Mouse (Mus musculus) intestine, embryonic 16.5 days (tissue): ENCODE results near the gene Dlgap5. TPM values are rescaled to one million over a fixed set of nuclear protein-coding genes. Genes with fewer than 3 reads are reported as not detected.

Experiments used
- ATAC-seq: fragments of 200-750 bp; cut with Nextera tagmentation; 2 replicates; pipeline ENCODE4 v1.8.0; 2017; ENCODE audit warnings: moderate TSS enrichment, moderate library complexity
- H3K27ac ChIP-seq: fragments of 300-500 bp; sonication (generic); 2 replicates; pipeline ENCODE4 v1.5.1; 2014; ENCODE audit warnings: mild to moderate bottlenecking, low read length
- H3K27me3 ChIP-seq: fragments of 300-500 bp; sonication (generic); replicated peaks from 2 replicates; pipeline ENCODE4 v1.6.1; 2014; ENCODE audit warnings: low read length, control low read depth, mixed read lengths; ENCODE audit not compliant: control insufficient read depth, insufficient read depth
- H3K36me3 ChIP-seq: fragments of 300-500 bp; sonication (generic); 2 replicates; pipeline ENCODE4 v1.6.1; 2014; ENCODE audit warnings: low read length, control low read depth; ENCODE audit not compliant: control insufficient read depth, insufficient read depth
- H3K4me1 ChIP-seq: fragments of 300-500 bp; sonication (generic); 2 replicates; pipeline ENCODE4 v1.6.1; 2014; ENCODE audit warnings: low read length, control low read depth, mixed read lengths; ENCODE audit not compliant: control insufficient read depth, insufficient read depth
- H3K4me2 ChIP-seq: fragments of 300-500 bp; sonication (generic); 2 replicates; pipeline ENCODE4 v1.6.1; 2014; ENCODE audit warnings: low read depth, low read length, control low read depth
- H3K4me3 ChIP-seq: fragments of 300-500 bp; sonication (generic); 2 replicates; pipeline ENCODE4 v1.5.1; 2014; ENCODE audit warnings: mild to moderate bottlenecking, low read length
- H3K9ac ChIP-seq: fragments of 300-500 bp; sonication (generic); 2 replicates; pipeline ENCODE4 v1.6.1; 2014; ENCODE audit warnings: low read depth, low read length
- H3K9me3 ChIP-seq: fragments of 300-500 bp; sonication (generic); 2 replicates; pipeline ENCODE4 v1.6.1; 2016; ENCODE audit warnings: low read length, control low read depth; ENCODE audit not compliant: control insufficient read depth
- WGBS: fragments of 180-500 bp; shearing (Covaris S2); extraction: QIAGEN DNeasy Blood & Tissue Kit; methylation state at CpG from one replicate; pipeline ENCODE4 v1.1.7; 2014; 5-methylcytosine and 5-hydroxymethylcytosine counted together
- polyA plus RNA-seq: library from polyadenylated mRNA; unstranded; fragments of >200 nt; fragmentation: Nextera tagmentation; extraction: Ambion mirVana; gene quantifications from 2 replicates; pipeline ENCODE4 v1.2.1, GENCODE M21; 2015

Gene Dlgap5
- polyA plus RNA-seq, 1 experiment from 2014 or later = 33.9 TPM

DNA sequence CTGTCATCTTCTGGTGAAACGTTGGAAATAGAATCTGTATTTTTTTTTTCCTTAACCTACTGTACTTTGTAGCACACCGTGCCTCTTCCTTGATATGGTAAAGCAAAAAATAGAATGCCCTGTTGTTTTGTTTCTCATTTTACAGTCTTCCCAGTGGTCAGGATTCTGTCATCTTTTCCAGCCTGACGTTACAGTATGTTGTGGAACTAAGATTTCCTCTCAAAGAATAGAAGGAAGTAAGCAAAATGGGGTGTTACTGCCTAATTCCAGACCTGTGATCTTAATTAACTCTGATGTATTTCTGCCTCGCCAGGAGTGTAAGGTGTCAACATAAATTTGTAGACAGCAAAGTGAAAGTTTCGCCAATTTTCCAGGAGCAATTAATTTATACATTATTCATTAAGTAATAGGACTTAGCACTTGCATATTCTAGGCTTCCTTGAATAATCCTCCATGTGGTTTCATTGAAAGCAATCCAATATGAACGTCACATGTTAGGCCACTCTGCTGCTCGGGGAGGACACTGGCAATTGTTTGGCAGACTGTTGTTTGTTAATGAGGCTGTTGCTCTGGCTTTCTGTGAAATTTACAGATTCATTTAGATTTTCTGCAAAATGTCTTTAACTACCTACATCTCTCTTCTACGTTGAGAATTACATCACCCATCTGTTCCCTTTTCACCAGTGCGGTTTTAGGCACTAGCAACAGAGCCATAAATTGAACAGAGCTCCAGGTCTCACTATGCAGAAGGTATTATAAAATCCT is 27.3 kb upstream of the Dlgap5 start:
- H3K9ac ChIP-seq = no peak overlapping the region
- no peaks in the 10 kb centered on the region for H3K27me3 ChIP-seq
- no peaks in the 10 kb centered on the region for H3K36me3 ChIP-seq
- no peak for ATAC-seq
- WGBS = 64% methylated on average over 9 of the region's 9 CpGs
- no peaks in the 10 kb centered on the region for H3K9me3 ChIP-seq
- H3K4me3 ChIP-seq = no peak overlapping the region
- H3K4me2 ChIP-seq = no peak overlapping the region
- H3K27ac ChIP-seq = no peak overlapping the region
- H3K4me1 ChIP-seq = no peaks in the 10 kb centered on the region

DNA sequence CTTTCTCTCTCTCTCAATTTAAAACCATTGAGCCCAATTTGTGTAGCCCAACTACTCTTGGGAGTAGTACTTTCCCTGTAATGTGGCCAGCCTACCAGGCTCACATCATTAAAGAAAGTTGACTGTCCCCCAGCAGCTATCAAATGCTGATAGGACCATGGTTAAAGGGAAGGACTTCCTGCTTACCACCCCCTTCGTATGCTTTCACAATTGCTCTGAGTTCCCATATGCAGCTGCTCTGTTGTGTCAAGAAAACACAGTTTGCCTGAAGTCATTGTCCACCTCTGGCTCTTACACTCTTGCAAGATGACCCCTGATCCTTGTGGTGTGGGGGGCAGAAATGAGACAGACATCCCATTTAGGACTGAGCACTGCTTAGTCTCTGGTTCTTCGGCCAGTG is 26.7 kb upstream of the Dlgap5 start:
- Histone ChIP-seq H3K36me3 (no peaks in the 10 kb centered on the region), H3K27ac (no peak overlapping the region), H3K4me3 (no peak overlapping the region), H3K4me2 (no peak overlapping the region), H3K27me3 (no peaks in the 10 kb centered on the region), H3K4me1 (no peaks in the 10 kb centered on the region), H3K9ac (no peak overlapping the region), H3K9me3 (peaks cover under 1% of the 10 kb centered on the region; the same call in 1 of the 2 replicates)
- WGBS = 69% methylated on average over 2 of the region's 2 CpGs
- no peak for ATAC-seq

DNA sequence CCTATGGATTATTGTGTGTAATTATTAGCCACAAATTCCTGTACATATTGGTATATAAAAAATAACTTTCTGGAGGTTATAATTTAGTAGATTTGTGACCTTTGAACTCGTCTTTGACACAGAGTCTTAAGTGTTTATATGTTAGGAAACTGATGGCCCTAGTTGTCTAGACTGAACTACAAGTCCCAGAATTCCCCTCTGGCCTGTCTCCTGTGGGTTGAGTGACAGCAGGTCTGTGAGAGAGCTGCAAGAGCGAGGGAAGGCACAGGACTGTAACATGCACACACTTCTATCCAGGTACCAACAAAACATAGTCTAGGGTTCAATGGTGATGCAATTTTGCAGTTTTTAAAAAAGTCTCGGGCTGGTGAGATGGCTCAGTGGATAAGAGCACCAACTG is 20.7 kb upstream of the Dlgap5 start:
- Histone ChIP-seq H3K4me1 (no peaks in the 10 kb centered on the region), H3K4me3 (no peak overlapping the region), H3K9ac (no peak overlapping the region), H3K27ac (no peak overlapping the region), H3K9me3 (peaks cover 2% of the 10 kb centered on the region; the same call in 1 of the 2 replicates), H3K4me2 (no peak overlapping the region), H3K27me3 (no peaks in the 10 kb centered on the region), H3K36me3 (no peaks in the 10 kb centered on the region)
- no peak for ATAC-seq
- WGBS = 74% methylated on average over 3 of the region's 3 CpGs

DNA sequence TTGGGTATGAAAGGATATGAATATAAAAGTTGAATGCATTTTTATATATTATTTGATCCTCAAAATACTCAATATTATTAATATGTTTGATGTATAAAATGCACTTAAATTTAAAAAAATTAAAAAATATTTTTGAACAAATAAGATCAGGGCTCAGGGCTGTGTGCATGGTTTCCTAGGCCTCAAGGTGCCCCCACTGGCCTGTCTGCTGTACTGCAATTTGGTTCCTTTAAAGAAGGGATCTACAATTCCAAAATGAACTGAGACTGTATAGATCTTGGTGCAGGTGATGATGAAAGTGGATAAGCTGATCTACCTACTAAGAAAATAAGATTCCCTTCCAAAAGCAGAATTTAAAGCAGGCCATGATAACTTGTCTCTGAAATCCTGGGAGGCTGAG is 14.8 kb upstream of the Dlgap5 start:
- Histone ChIP-seq H3K4me1 (no peaks in the 10 kb centered on the region), H3K9me3 (no peaks in the 10 kb centered on the region), H3K9ac (no peak overlapping the region), H3K27me3 (no peaks in the 10 kb centered on the region), H3K4me2 (no peak overlapping the region), H3K4me3 (no peak overlapping the region), H3K36me3 (no peaks in the 10 kb centered on the region), H3K27ac (no peak overlapping the region)
- ATAC-seq = no peak

DNA sequence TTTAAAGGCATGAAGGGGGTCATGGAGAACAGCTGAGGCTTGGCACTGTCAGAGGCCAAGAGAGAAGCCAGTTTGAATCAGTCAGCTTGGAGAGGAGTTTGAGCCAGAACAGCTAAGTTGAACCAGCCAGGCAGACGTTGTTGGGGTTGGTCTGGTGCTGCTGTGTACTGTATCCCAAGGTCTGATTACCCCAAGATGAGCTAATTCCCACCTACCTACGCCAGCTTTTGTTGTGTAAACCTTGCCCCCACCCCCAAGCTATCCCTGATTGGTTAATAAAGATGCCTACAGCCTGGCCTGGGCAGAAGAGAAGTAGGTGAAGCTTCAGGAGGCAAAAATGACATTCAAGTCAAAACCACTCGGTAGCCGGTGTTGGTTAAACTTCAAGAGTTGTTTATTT is 4.3 kb upstream of the Dlgap5 start:
- Histone ChIP-seq H3K9me3 (no peaks in the 10 kb centered on the region), H3K9ac (no peak overlapping the region), H3K27me3 (no peaks in the 10 kb centered on the region), H3K36me3 (no peaks in the 10 kb centered on the region), H3K4me1 (peaks cover 3% of the 10 kb centered on the region), H3K27ac (no peak overlapping the region), H3K4me2 (no peak overlapping the region), H3K4me3 (no peak overlapping the region)
- WGBS = 67% methylated on average over 4 of the region's 4 CpGs
- ATAC-seq = no peak

DNA sequence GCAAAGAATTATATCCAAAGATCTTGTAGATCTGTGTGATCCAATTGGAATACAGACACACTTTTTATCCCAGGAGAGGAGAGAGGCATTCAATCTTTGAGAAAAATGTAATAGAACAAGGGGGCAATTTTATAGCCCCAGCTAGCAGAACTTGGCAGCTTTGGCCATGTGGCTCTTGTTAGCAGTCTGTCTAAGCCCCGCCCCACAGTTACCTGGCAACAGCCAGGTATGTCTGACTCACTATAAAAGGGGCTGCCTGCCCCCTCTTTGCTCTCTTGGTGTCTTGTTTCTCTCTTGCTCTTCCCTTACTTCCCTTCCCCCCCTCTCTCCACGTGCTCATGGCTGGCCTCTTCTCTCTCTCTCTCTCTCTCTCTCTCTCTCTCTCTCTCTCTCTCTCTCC is 3.4 kb upstream of the Dlgap5 start:
- Histone ChIP-seq H3K9me3 (no peaks in the 10 kb centered on the region), H3K4me2 (no peak overlapping the region), H3K4me1 (peaks cover 11% of the 10 kb centered on the region), H3K4me3 (no peak overlapping the region), H3K36me3 (no peaks in the 10 kb centered on the region), H3K9ac (no peak overlapping the region), H3K27ac (no peak overlapping the region), H3K27me3 (no peaks in the 10 kb centered on the region)
- no peak for ATAC-seq
- 42% methylated on average over 2 of the region's 2 CpGs for WGBS

DNA sequence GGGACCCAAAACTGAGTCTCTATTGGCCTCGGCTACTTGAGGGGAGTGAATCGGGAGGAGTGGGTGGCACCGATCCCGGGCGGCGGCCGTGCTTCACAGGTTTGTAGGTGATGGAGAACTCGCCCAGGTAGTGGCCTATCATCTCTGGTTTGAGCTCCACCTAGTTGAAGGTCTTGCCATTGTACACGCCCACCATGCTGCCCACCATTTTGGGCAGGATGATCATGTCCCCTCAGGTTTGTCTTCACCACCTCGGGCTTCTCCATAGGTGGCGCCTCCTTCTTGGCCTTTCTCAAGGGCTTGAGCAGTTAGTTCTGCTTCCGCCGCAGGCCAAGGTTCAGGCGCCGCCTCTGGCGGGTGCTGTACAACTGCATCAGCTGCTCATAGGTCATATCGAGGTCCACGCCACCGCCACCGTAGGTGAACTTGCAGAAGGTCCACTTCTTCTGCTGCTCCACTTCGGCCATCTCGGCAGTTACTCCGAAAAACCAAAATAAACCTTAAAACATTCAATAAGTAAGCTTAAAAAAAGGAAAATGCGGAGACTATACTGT is 1.6 kb upstream of the Dlgap5 start:
- H3K4me1 ChIP-seq = peaks cover 11% of the 10 kb centered on the region
- H3K4me2 ChIP-seq = no peak overlapping the region
- no peaks in the 10 kb centered on the region for H3K36me3 ChIP-seq
- ATAC-seq = no peak
- no peaks in the 10 kb centered on the region for H3K9me3 ChIP-seq
- 91% methylated on average over 24 of the region's 24 CpGs for WGBS
- H3K27me3 ChIP-seq = no peaks in the 10 kb centered on the region
- H3K4me3 ChIP-seq = no peak overlapping the region
- no peak overlapping the region for H3K27ac ChIP-seq
- no peak overlapping the region for H3K9ac ChIP-seq

DNA sequence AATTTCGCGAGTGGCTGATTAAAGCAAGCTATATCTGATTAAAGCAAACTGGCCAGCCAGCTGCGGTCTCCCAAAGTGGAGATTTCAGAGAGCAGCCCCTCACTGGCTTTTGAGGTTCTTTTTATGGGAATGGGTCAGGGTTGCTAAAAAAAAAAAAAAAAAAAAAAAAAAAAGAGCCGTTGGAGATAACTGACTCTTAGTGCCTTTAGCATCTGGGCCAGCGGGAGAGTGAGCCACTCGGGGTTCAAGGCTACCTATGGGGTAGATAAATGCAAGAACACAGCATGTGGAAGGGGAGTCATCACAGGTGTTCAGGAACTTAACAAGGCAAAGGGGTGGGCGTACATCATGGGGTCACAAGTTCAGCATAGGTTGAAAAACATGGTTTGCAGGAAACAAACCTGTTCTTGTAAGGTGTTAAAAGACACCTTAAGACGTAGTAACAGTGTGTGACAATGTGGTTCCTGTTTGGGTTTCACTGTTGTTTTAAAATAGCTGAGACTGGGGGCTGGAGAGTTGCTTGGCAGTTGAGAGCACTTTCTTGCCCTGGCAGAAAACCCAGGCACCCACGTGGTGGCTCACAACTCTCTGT is 923 bp upstream of the Dlgap5 start:
- H3K9ac ChIP-seq = no peak overlapping the region
- ATAC-seq = no peak
- H3K4me1 ChIP-seq = peaks cover 11% of the 10 kb centered on the region
- H3K4me3 ChIP-seq = no peak overlapping the region
- WGBS = 79% methylated on average over 9 of the region's 9 CpGs
- no peak overlapping the region for H3K27ac ChIP-seq
- H3K27me3 ChIP-seq = no peaks in the 10 kb centered on the region
- no peaks in the 10 kb centered on the region for H3K36me3 ChIP-seq
- no peaks in the 10 kb centered on the region for H3K9me3 ChIP-seq
- H3K4me2 ChIP-seq = no peak overlapping the region

DNA sequence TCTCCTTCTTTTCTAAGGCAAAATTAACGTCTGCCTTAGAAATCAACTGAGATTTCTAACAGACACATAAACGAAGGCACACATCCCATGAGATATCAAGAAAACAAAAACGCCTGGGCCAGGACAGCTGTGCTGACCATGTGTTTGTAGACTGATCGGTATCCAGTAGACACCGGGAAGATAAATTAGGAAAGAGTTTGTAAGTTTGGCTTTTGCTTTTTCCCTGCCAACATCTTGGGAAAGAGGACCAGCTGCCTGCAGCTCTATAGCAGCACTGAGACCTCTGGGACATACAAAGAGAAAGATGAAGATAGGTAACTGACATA is 422 bp upstream of the Dlgap5 start:
- WGBS = 25% methylated on average over 5 of the region's 5 CpGs
- Histone ChIP-seq H3K4me1 (peaks cover 11% of the 10 kb centered on the region), H3K36me3 (no peaks in the 10 kb centered on the region), H3K9ac (peak overlapping the region; percentile 48; the same call in 1 of the 2 replicates), H3K4me2 (peak overlapping the region; percentile 46), H3K4me3 (peak overlapping the region; percentile 65), H3K27ac (no peak overlapping the region), H3K9me3 (no peaks in the 10 kb centered on the region), H3K27me3 (no peaks in the 10 kb centered on the region)
- peak; percentile 24; the same call in 1 of the 2 replicates for ATAC-seq
